Mouse (Mus musculus) monocyte, adult 59 days (primary cell): ENCODE results near the gene Gm4737. TPM values are rescaled to one million over a fixed set of nuclear protein-coding genes. Genes with fewer than 3 reads are reported as not detected.

Experiments used
- total RNA-seq, 2 experiments: library from RNA; stranded (reverse); gene quantifications; one replicate each; pipeline ENCODE4 v1.2.4; 2023

Gm4737 gene
- total RNA-seq = 1 to 10 TPM; 4.2 to 7.7 TPM

GRCm38 (mm10) chr16:46154832-46155231 is at the start of gene Gm4737:
Gene Gm4737 (minus strand): TSS chr16:46155077.

GRCm38 (mm10) chr16:46120020-46120419 is 34.9 kb downstream of the Gm4737 start, which contains the start of gene Cd96:
Gene Cd96 (minus strand): TSS chr16:46120251.

Other genes starting within 250 kb of the Gm4737 start
- not detected for gene Phldb2, start 201.5 kb downstream of the Gm4737 start, total RNA-seq
- 1 to 10 TPM in 1 of 2 experiments, under 1 TPM in 1; 1.00 to 1.3 TPM for gene Plcxd2, start 144.9 kb downstream of the Gm4737 start, total RNA-seq
- gene Cd96, start 34.8 kb downstream of the Gm4737 start, total RNA-seq = 1 to 10 TPM in 1 of 2 experiments, under 1 TPM in 1; 0.39 to 1.0 TPM